Mouse (Mus musculus): ENCODE data around the gene Pstk. TPM values are rescaled to one million over a fixed set of nuclear protein-coding genes. Genes with fewer than 3 reads are reported as not detected.

Gene Pstk
- polyA plus RNA-seq, 1 experiment from 2014 or later: 49.0 TPM

GRCm38 (mm10) chr7:131424912-131425311 is 54.0 kb downstream of the Pstk start:
- H3K9ac ChIP-seq: no peak overlapping the region
- H3K27ac ChIP-seq (replicated peaks): no peak overlapping the region
- WGBS: 84% methylated on average over 2 of the region's 2 CpGs
- H3K36me3 ChIP-seq: peaks cover 30% of the 10 kb centered on the region
- no peak overlapping the region for H3K4me3 ChIP-seq
- H3K4me2 ChIP-seq: no peak overlapping the region
- H3K27me3 ChIP-seq: no peaks in the 10 kb centered on the region
- H3K9me3 ChIP-seq: no peaks in the 10 kb centered on the region
- no peaks in the 10 kb centered on the region for H3K4me1 ChIP-seq (replicated peaks)
- ATAC-seq (ENCODE audit: low FRiP score, low read depth): no peak

- ATAC-seq (ENCODE audit: low FRiP score, low read depth): no peak
- 89% methylated on average over 5 of the region's 5 CpGs for WGBS
- no peak overlapping the region for H3K4me3 ChIP-seq
- H3K9ac ChIP-seq: no peak overlapping the region
- no peaks in the 10 kb centered on the region for H3K4me1 ChIP-seq (replicated peaks)
- no peak overlapping the region for H3K4me2 ChIP-seq
- H3K27me3 ChIP-seq: no peaks in the 10 kb centered on the region
- H3K9me3 ChIP-seq: no peaks in the 10 kb centered on the region
- no peak overlapping the region for H3K27ac ChIP-seq (replicated peaks)
- peaks cover 46% of the 10 kb centered on the region for H3K36me3 ChIP-seq
These were observed 56.4 kb downstream of the Pstk start for GRCm38 (mm10) chr7:131427331-131427730.

DNA sequence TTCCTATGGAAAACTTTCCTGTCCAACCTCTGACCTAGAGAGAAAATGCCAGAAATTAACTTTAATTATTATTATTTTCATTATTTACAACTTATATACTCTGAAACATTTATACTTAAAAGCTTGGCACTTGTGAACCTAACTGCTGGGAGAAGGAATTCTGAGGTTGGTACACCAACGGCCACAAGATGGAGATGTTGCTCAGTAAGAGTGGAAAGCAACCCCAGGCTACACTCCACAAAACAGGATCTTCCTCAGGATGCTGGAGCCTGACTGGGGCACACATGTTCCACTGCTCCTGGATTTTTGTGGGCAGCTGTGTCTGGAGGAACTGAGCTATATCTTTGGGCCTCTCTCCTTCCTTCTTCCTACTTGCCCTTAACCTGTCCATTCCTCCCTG is 61.3 kb downstream of the Pstk start:
- Histone ChIP-seq H3K27me3 (no peaks in the 10 kb centered on the region), H3K4me1 (replicated peaks) (no peaks in the 10 kb centered on the region), H3K4me3 (no peak overlapping the region), H3K36me3 (peaks cover 38% of the 10 kb centered on the region), H3K27ac (replicated peaks) (no peak overlapping the region), H3K4me2 (no peak overlapping the region), H3K9me3 (no peaks in the 10 kb centered on the region), H3K9ac (no peak overlapping the region)
- WGBS: 18% methylated on average over 1 of the region's 1 CpGs
- peak; percentile 38; the same call in 1 of the 2 replicates for ATAC-seq (ENCODE audit: low FRiP score, low read depth)

GRCm38 (mm10) chr7:131434276-131434675 is 63.3 kb downstream of the Pstk start:
- no peak overlapping the region for H3K4me2 ChIP-seq
- no peak overlapping the region for H3K27ac ChIP-seq (replicated peaks)
- WGBS: 83% methylated on average over 1 of the region's 1 CpGs

GRCm38 (mm10) chr7:131437051-131437450 is 66.1 kb downstream of the Pstk start:
- peaks cover 17% of the 10 kb centered on the region; the same call in 1 of the 2 replicates for H3K36me3 ChIP-seq
- H3K4me3 ChIP-seq: no peak overlapping the region
- no peaks in the 10 kb centered on the region for H3K27me3 ChIP-seq
- H3K9ac ChIP-seq: no peak overlapping the region
- no peaks in the 10 kb centered on the region for H3K4me1 ChIP-seq (replicated peaks)
- no peak for ATAC-seq (ENCODE audit: low FRiP score, low read depth)
- no peak overlapping the region for H3K27ac ChIP-seq (replicated peaks)
- H3K4me2 ChIP-seq: no peak overlapping the region
- no peaks in the 10 kb centered on the region for H3K9me3 ChIP-seq
- WGBS: 79% methylated on average over 3 of the region's 3 CpGs

More at GRCm38 (mm10) chr7:131434276-131434675, 63.3 kb downstream of the Pstk start:
- Histone ChIP-seq H3K27me3 (no peaks in the 10 kb centered on the region), H3K4me1 (replicated peaks) (no peaks in the 10 kb centered on the region), H3K9me3 (no peaks in the 10 kb centered on the region), H3K9ac (no peak overlapping the region), H3K36me3 (peaks cover 30% of the 10 kb centered on the region), H3K4me3 (no peak overlapping the region)
- ATAC-seq (ENCODE audit: low FRiP score, low read depth): no peak

Other genes with a start within 250 kb of the Pstk start
- not detected in 2 replicates for gene 4933402N03Rik, start 224.8 kb upstream of the Pstk start, polyA plus RNA-seq (2015; fragmentation: Nextera tagmentation; extraction: Ambion mirVana)
- 0.05 TPM in 1 of 2 replicates, not detected in the other for gene 5430419D17Rik, start 196.7 kb upstream of the Pstk start, polyA plus RNA-seq (2015; fragmentation: Nextera tagmentation; extraction: Ambion mirVana)
- gene Cuzd1, start 48.8 kb upstream of the Pstk start, polyA plus RNA-seq (2015; fragmentation: Nextera tagmentation; extraction: Ambion mirVana): not detected in 2 replicates
- gene Fam24b, start 41.6 kb upstream of the Pstk start, polyA plus RNA-seq (2015; fragmentation: Nextera tagmentation; extraction: Ambion mirVana): not detected in 2 replicates
- gene Fam24a, start 37.3 kb upstream of the Pstk start, polyA plus RNA-seq (2015; fragmentation: Nextera tagmentation; extraction: Ambion mirVana): not detected in 2 replicates
- gene 2310057M21Rik, start 8.4 kb upstream of the Pstk start, polyA plus RNA-seq (2015; fragmentation: Nextera tagmentation; extraction: Ambion mirVana): 29.3 and 30.2 TPM in 2 replicates
- 10.4 and 13.4 TPM in 2 replicates for gene Ikzf5, start 39.4 kb downstream of the Pstk start, polyA plus RNA-seq (2015; fragmentation: Nextera tagmentation; extraction: Ambion mirVana)
- gene Acadsb, start 39.5 kb downstream of the Pstk start, polyA plus RNA-seq (2015; fragmentation: Nextera tagmentation; extraction: Ambion mirVana): 90.0 and 100 TPM in 2 replicates
- gene Hmx3, start 171.7 kb downstream of the Pstk start, polyA plus RNA-seq (2015; fragmentation: Nextera tagmentation; extraction: Ambion mirVana): 0.60 and 0.93 TPM in 2 replicates
- gene Hmx2, start 177.6 kb downstream of the Pstk start, polyA plus RNA-seq (2015; fragmentation: Nextera tagmentation; extraction: Ambion mirVana): 1.3 and 1.4 TPM in 2 replicates
- gene Bub3, start 189.1 kb downstream of the Pstk start, polyA plus RNA-seq (2015; fragmentation: Nextera tagmentation; extraction: Ambion mirVana): 158 and 164 TPM in 2 replicates